Mouse (Mus musculus): ENCODE results near the gene Lmo1. TPM values are rescaled to one million over a fixed set of nuclear protein-coding genes. Genes with fewer than 3 reads are reported as not detected.

Lmo1 gene
- polyA plus RNA-seq, 1 experiment from 2014 or later = 14.4 TPM

DNA sequence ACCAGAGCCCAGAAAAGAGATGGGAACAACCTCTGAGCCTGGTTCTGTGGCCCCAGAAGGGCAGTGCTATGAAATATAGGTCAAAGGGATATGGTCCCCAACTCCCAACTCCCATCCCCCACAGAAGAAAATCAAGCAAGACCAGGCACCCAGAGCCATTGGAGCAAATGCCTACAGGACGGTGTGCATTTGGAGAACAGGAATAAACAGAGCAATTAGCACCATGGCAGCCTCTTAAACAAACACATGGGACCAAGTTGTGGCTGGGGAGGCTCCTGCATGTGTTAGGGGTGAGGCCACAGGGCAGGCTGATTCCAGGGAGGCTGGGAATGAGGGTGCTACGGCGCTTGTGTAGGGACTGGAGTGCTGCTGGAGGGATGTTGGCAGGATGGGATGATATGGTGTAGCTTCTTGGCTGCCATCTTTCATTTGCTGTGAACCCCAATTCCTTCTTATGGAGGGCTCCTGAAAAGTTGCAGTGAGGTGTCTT, 22.2 kb upstream of the Lmo1 start:
- H3K4me1 ChIP-seq = peaks cover 19% of the 10 kb centered on the region
- no peaks in the 10 kb centered on the region for H3K27me3 ChIP-seq
- H3K36me3 ChIP-seq = no peaks in the 10 kb centered on the region
- WGBS = 37% methylated on average over 3 of the region's 3 CpGs
- H3K9me3 ChIP-seq = no peaks in the 10 kb centered on the region
- no peak overlapping the region for H3K9ac ChIP-seq
- H3K4me2 ChIP-seq (replicated peaks) = no peak overlapping the region
- ATAC-seq (ENCODE audit: low FRiP score, low read depth) = no peak
- peak overlapping the region; percentile 55; the same call in 1 of the 2 replicates for H3K27ac ChIP-seq
- no peak overlapping the region for H3K4me3 ChIP-seq

DNA sequence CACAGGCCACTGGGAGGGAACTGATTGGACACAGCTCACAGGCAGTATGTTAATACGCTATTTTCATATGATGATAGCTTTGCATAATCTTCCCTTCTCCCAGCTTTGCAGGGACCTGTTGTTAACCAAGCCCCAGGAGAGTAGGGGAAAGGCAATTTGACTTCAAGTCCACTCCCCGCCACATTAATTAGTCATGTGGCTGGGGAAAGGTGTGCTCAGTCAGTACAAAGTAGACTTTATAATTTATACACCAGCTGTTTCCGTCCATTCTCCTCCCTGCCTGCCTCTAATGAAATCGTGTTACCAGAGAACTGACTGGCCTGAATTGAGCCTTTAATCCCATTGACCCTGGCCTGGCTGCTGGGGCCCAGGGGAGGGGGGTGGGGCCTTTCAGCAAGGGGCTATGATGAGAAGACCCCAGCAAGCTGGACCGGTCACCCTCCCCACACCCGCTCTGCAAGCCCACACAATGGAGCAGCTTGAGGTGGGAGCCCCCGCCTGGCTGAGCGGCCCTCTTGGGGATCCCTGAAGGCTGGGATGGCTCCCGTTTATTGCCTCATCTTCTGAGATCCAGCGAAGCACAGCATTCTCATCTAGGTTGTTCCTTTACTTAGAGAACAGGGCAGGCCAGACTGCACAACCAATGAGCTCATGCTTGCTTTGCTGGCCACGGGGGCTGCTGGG, 21.5 kb upstream of the Lmo1 start:
- peaks cover 24% of the 10 kb centered on the region for H3K4me1 ChIP-seq
- H3K36me3 ChIP-seq = no peaks in the 10 kb centered on the region
- peak overlapping the region; percentile 21; the same call in 1 of the 2 replicates for H3K4me2 ChIP-seq (replicated peaks)
- peak; percentile 55; the same call in 1 of the 2 replicates for ATAC-seq (ENCODE audit: low FRiP score, low read depth)
- H3K4me3 ChIP-seq = no peak overlapping the region
- 0 out of 2 replicates have a peak overlapping the region, but pooled peaks have one; percentile 35 for H3K9ac ChIP-seq
- WGBS = 8% methylated on average over 11 of the region's 11 CpGs
- H3K27me3 ChIP-seq = no peaks in the 10 kb centered on the region
- H3K27ac ChIP-seq = peak overlapping the region; percentile 55; the same call in 1 of the 2 replicates
- no peaks in the 10 kb centered on the region for H3K9me3 ChIP-seq

DNA sequence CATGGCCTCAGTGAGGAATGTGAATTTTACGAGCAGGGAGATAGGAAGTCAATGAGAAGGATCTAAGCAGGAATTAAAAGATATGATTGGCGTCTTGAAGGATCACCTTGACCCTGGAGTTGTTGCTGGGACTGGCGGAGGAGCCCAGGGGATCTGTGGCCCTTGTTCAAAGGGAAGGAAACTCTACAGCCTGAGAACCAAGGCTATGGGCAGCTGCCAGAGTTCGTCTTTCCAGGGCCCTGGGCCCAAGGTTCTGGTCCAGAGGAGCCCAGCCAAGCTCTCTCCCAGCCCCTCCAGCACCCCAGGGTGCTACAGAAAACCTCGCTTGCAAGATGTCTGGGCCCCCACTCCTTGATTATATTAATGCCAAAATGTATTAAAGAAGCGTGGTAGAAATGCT, 21.0 kb upstream of the Lmo1 start:
- 0 out of 2 replicates have a peak, but pooled peaks have one; percentile 2 for ATAC-seq (ENCODE audit: low FRiP score, low read depth)
- 36% methylated on average over 6 of the region's 6 CpGs for WGBS

DNA sequence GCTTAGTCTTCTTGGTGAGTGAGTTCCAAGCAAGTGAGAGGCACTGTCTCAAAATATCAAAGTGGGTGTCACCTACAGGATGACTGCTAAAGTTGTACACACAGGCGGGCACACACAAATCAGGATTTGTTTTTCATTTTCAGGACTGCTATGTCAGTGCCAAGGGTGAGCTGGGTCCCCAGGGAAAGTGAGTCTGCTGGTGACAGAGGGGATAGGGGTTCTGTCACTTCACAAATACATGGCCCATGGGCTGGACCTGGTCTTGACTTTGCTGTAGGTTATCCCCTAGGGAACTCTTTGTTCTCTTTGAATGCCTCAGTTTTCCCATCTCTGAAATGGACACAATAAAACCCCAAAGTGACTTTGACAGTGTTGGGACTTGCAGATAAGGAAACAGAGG, 19.8 kb upstream of the Lmo1 start:
- no peak for ATAC-seq (ENCODE audit: low FRiP score, low read depth)
- H3K9ac ChIP-seq = no peak overlapping the region
- no peak overlapping the region for H3K27ac ChIP-seq
- WGBS = 85% methylated on average over 1 of the region's 1 CpGs
- H3K27me3 ChIP-seq = no peaks in the 10 kb centered on the region
- H3K4me2 ChIP-seq (replicated peaks) = no peak overlapping the region
- peaks cover 35% of the 10 kb centered on the region for H3K4me1 ChIP-seq
- no peaks in the 10 kb centered on the region for H3K9me3 ChIP-seq
- H3K4me3 ChIP-seq = no peak overlapping the region
- H3K36me3 ChIP-seq = no peaks in the 10 kb centered on the region

More for the DNA sequence above, 21.0 kb upstream of the Lmo1 start:
- H3K27me3 ChIP-seq = no peaks in the 10 kb centered on the region
- no peak overlapping the region for H3K27ac ChIP-seq
- H3K9me3 ChIP-seq = no peaks in the 10 kb centered on the region
- H3K4me1 ChIP-seq = peaks cover 30% of the 10 kb centered on the region
- H3K36me3 ChIP-seq = no peaks in the 10 kb centered on the region
- no peak overlapping the region for H3K9ac ChIP-seq
- H3K4me2 ChIP-seq (replicated peaks) = no peak overlapping the region
- no peak overlapping the region for H3K4me3 ChIP-seq

DNA sequence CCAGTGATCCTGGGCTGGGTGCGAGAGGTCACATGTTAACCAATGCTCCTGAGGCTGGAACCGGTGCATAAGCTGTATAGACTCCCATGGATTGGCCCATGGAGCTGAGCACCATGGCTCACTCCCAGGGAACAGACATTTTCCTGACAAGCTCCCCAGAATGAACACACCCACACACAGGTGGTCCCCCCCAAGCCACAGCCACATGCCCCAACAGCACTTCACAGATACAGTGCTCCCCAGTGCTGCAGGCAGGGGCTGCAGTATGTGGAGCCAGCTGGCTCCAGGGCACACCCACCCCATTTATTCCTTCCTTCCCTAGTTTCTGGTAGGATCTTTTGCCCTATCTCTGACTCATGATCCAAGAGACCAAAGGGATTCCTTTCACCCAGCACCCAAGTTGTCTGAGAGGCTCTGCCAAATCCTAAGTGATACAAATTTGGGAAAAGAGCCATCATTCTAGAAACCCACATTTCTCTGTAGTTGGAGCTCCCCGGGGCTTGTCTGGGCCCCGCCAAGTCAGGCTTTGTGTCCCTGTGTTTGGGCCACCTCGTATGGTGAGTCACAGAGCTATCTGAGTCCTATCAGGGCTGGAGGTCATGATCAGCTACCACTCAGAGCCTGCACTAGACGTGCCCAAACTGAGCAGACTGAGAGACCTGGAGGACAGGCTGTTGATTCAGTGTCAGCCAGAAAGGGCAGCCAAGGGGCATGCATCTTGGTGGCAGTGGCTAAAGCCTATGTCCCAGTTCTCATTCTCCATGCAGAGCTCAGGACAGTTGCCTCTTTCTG, 12.4 kb upstream of the Lmo1 start:
- Histone ChIP-seq H3K27me3 (0 out of 2 replicates have a peak, but pooled peaks cover 8% of the 10 kb centered on the region), H3K4me3 (no peak overlapping the region), H3K4me1 (peaks cover 16% of the 10 kb centered on the region), H3K4me2 (replicated peaks) (no peak overlapping the region), H3K9me3 (no peaks in the 10 kb centered on the region), H3K9ac (0 out of 2 replicates have a peak overlapping the region, but pooled peaks have one; percentile 8), H3K36me3 (no peaks in the 10 kb centered on the region), H3K27ac (no peak overlapping the region)
- ATAC-seq (ENCODE audit: low FRiP score, low read depth) = no peak
- 82% methylated on average over 6 of the region's 6 CpGs for WGBS

DNA sequence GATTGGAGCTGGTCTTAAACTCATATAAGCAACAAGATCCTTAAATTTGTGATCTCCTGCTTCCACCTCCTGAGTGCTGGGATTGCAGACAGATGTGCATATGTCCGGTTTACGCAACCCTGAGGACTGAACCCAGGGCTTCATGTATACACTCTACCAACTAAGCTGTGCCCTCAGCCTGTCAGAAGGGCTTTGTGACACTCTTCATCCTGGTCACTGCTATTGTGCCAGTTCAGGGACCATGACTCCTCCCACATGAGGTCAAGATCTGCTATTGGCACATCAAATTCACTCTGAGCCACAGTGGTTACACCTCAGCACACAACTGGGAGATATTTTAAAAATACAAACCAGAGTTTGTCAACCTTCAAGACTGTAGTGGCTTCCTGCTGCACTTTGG, 11.0 kb upstream of the Lmo1 start:
- H3K36me3 ChIP-seq = no peaks in the 10 kb centered on the region

DNA sequence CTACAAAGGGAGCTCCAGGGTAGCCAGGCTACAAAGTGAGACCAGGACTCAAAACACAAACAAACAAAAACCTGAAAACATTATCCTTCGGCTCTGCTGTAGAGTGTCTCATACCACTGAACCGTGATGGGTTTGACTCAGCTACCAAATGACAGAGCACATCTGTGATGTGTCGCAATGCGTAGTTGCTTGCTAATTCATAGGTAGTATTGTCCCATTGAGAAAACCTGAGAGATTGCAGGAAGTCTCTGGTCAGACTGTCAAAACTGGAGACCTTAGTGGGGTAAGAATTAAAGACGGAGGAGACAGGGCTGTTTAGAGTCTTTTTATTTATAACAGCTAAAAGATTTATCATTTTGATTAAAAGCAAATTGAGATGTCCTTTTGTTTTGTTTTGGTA, 10.6 kb upstream of the Lmo1 start:
- Histone ChIP-seq H3K4me3 (no peak overlapping the region), H3K9me3 (no peaks in the 10 kb centered on the region), H3K4me2 (replicated peaks) (no peak overlapping the region), H3K4me1 (peaks cover under 1% of the 10 kb centered on the region; the same call in 1 of the 2 replicates), H3K36me3 (no peaks in the 10 kb centered on the region), H3K9ac (no peak overlapping the region), H3K27me3 (0 out of 2 replicates have a peak, but pooled peaks cover 8% of the 10 kb centered on the region), H3K27ac (no peak overlapping the region)
- WGBS = 71% methylated on average over 5 of the region's 5 CpGs
- ATAC-seq (ENCODE audit: low FRiP score, low read depth) = no peak

More for the DNA sequence above, 11.0 kb upstream of the Lmo1 start:
- Histone ChIP-seq H3K27me3 (0 out of 2 replicates have a peak, but pooled peaks cover 8% of the 10 kb centered on the region), H3K27ac (no peak overlapping the region), H3K4me2 (replicated peaks) (no peak overlapping the region), H3K4me3 (no peak overlapping the region), H3K4me1 (peaks cover 5% of the 10 kb centered on the region), H3K9me3 (no peaks in the 10 kb centered on the region), H3K9ac (no peak overlapping the region)
- ATAC-seq (ENCODE audit: low FRiP score, low read depth) = no peak
- 80% methylated on average over 2 of the region's 2 CpGs for WGBS

DNA sequence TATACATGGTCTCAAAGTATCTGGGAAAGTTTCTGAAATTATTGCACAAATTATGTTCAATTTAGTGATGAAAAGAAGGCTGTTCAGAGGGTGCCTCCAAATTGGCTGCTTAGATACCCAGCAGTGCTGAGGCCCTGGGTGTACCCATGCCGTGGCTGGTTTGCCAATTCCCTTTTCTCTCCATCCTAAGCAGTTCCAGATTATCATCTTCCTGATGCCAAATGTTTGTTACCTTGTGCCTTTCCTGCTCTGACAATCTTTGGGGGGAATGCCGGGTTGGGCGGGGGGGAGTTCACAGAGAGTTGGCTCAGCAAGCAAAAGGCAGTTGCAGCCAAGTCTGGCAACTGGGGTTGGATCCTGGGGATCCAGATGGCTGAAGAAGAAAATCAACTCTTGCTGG, 1.7 kb upstream of the Lmo1 start:
- H3K4me1 ChIP-seq = peaks cover 24% of the 10 kb centered on the region
- 56% methylated on average over 3 of the region's 3 CpGs for WGBS
- no peak overlapping the region; the same call in 1 of the 2 replicates for H3K27ac ChIP-seq
- H3K9me3 ChIP-seq = no peaks in the 10 kb centered on the region
- H3K4me3 ChIP-seq = no peak overlapping the region
- peaks cover 51% of the 10 kb centered on the region for H3K27me3 ChIP-seq
- H3K4me2 ChIP-seq (replicated peaks) = no peak overlapping the region
- no peaks in the 10 kb centered on the region for H3K36me3 ChIP-seq
- ATAC-seq (ENCODE audit: low FRiP score, low read depth) = no peak
- H3K9ac ChIP-seq = no peak overlapping the region

DNA sequence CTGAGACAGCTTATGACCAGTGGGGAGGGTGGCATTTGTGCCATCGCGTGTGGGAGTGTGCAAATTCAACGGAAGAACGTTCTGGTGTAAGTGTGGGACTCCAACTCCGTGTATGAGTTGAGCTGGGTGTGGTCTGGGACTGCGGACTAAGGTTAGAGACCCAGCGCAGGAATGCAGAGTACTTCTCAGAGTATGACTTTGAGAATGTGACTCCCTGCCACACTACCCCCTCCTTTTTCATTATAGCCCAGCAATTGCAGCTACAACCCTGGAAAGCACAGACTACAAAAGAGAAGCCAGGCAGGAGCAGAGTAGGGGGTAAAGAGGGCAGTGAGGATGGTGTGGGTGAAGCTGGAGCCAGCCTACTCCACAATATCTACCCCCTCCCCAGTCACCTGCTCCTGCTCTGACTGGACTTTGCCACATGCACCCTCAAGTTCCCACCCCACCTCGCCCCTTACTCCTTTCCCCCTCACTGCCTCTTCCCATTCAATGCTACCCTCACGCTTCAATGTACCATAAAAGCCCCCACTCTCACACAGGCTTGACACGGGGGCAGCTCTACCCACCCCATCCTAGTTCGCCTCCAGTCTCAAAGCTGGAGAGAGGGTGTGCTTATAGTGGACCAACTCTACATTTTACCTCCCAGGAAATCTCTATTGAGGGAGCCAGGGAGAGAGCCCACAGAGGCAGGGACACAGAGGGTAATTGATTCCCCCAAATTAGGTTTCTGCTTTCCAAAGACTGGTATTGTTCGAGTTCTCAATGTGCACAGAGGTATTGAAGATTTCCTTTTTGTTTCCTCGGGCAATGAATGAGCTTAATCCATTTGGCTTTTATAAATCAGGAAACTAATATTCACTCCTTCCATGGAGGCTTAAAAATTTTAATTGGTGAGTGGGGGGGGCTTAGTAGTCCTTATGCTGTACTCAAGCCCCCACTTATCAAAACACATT, 941 bp upstream of the Lmo1 start:
- Histone ChIP-seq H3K4me3 (peak overlapping the region; percentile 75), H3K36me3 (no peaks in the 10 kb centered on the region), H3K9ac (peak overlapping the region; percentile 77), H3K4me2 (replicated peaks) (peak overlapping the region; percentile 98), H3K4me1 (peaks cover 24% of the 10 kb centered on the region), H3K27me3 (peaks cover 57% of the 10 kb centered on the region), H3K27ac (no peak overlapping the region), H3K9me3 (no peaks in the 10 kb centered on the region)
- ATAC-seq (ENCODE audit: low FRiP score, low read depth) = no peak
- 19% methylated on average over 13 of the region's 13 CpGs for WGBS

DNA sequence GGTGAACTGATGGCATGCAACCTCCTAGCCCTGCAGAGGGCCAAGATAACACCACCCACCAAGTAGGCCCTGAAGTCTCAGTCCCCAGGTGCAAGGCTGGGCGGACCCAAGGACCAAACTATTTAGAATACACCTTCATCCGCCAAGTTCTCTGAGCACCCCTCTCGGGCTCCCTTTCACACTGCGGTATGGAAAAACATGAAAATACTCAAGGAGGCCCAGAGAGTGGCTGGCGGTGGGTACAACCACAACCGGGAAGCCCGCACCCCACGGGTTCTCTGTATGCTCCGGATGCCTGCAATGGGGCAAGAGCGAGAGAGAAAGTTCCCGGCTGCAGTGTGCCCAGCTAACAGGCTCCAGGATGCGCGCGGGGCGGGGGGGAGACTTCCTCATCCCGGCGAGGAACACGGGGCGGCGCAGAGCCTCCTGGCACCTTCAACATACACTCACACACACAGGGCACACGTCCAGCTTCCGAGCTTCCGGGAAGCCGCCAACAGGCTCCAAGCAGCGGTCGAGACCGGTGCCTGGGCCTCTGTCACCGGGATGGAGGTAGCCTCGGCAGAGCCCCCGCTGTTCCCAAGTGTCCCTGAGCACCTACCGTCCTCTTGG, 564 bp downstream of the Lmo1 start:
- no peaks in the 10 kb centered on the region for H3K9me3 ChIP-seq
- peaks cover 31% of the 10 kb centered on the region for H3K4me1 ChIP-seq
- peak overlapping the region; percentile 77 for H3K9ac ChIP-seq
- 3% methylated on average over 31 of the region's 31 CpGs for WGBS
- H3K4me2 ChIP-seq (replicated peaks) = peak overlapping the region; percentile 98
- peak overlapping the region; percentile 75 for H3K4me3 ChIP-seq
- no peaks in the 10 kb centered on the region for H3K36me3 ChIP-seq
- 0 out of 2 replicates have a peak overlapping the region, but pooled peaks have one; percentile 22 for H3K27ac ChIP-seq
- peaks cover 65% of the 10 kb centered on the region for H3K27me3 ChIP-seq
- peak; percentile 48 for ATAC-seq (ENCODE audit: low FRiP score, low read depth)

DNA sequence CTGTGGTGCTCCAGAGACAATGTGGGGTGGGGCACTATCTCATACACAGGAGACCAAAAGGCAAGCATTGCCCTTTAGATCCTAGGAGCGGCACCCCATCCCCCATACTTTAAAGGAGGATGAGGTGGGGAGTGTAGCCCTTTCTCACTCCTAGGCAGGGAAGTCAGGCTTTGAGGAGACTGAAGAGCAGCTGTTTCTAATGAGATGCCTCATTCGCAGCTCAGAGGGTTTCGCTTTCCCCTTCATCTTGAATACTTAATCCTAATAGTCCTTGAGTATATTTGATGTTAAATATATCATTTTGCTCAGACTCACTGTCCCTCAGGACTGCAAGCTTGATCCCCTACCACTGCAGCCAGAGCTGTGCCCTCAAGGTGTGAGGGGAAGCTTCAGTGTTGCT, 3.1 kb downstream of the Lmo1 start:
- WGBS = 35% methylated on average over 3 of the region's 3 CpGs
- Histone ChIP-seq H3K4me3 (no peak overlapping the region), H3K27ac (no peak overlapping the region), H3K9ac (no peak overlapping the region), H3K4me1 (peaks cover 35% of the 10 kb centered on the region), H3K27me3 (peaks cover 75% of the 10 kb centered on the region), H3K36me3 (no peaks in the 10 kb centered on the region), H3K4me2 (replicated peaks) (no peak overlapping the region), H3K9me3 (no peaks in the 10 kb centered on the region)
- no peak for ATAC-seq (ENCODE audit: low FRiP score, low read depth)
